Mouse (Mus musculus): ENCODE results near the gene AC129217.1. TPM values are rescaled to one million over a fixed set of nuclear protein-coding genes. Genes with fewer than 3 reads are reported as not detected.
"Not testable (repeated sequence)": the region's sequence is repeated elsewhere in the genome, so short reads cannot be mapped to it uniquely, and the experiment has no call there.

The AC129217.1 gene
- total RNA-seq, 2 experiments from 2014 or later, result not detected

DNA sequence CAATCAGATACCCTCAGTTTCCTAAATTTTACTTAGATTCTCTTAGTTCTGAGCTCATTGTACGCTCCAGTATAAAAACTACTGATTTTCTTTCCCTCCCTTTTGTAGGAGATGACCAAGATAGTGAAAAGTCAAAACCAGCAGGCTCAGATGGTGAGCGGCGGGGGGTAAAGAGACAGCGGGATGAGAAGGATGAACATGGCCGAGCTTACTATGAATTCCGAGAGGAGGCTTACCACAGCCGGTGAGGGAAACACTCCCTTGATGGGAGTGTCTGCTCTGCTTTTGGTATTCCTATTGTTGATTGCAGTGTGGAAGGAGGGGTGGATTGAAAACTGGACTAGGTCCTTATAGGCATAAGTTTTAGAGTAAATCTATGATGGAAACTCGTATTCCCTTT is 6.9 kb upstream of the AC129217.1 start:
- DNase-seq (ENCODE audit: low spot score in 2 of 2), result no peak

DNA sequence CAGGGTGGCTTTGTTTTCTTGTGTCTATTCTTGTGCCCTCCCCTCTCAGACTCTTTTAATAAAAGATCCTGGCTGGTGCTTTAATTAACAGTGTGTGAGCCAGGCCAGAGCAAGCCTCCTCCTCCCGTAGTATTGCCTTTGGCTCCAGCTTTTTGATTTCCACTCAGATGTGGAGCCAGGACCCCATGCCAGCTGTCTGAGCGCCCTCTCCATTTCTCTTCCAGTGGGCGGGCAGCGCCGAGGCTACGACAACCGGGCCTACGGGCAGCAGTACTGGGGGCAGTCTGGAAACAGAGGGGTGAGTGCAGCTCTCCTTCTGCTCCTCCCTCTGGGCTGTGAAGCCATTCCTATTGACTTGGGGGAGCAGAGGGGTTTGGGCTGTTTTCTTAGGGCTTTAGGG is 1.1 kb downstream of the AC129217.1 start:
- no peak for DNase-seq (ENCODE audit: low spot score in 2 of 2)

DNA sequence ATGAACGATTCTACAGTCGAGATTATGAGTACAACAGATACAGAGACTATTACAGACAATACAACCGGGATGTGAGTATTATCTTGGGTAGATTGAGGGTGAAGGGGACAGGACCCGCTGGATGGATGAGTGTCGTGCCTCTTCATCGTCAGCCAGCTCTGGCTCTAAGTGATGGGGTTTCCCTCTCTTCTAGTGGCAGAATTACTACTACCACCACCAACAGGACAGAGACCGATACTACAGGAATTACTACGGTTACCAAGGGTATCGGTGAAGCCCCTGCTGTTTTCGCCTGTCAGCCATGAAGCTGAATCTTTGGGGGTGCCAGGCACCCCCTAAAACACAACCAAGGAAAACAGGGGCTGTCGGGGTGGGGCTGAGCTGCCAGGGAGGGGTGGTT is 1.7 kb downstream of the AC129217.1 start:
- DNase-seq (ENCODE audit: low spot score in 2 of 2), result no peak

DNA sequence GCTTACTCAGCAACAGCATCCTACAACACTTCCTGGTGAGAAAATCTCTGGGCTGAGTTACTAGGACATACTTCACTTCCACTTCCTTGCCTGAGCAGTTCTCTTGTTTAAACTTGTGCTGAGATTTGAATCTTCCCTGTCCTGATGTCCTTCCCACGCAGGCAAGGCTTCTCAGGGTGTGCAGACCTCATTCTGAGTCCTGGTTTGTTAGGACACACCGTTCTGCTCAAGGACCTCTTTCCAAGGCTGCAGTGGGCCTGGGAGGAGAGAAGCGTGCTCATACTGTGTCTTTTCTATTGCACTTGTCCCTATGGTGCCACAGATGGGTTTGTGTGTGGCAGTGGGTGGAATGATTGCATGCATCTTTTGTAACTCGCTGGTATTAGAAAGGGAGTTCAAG is 3.4 kb downstream of the AC129217.1 start:
- no peak for DNase-seq (ENCODE audit: low spot score in 2 of 2)

DNA sequence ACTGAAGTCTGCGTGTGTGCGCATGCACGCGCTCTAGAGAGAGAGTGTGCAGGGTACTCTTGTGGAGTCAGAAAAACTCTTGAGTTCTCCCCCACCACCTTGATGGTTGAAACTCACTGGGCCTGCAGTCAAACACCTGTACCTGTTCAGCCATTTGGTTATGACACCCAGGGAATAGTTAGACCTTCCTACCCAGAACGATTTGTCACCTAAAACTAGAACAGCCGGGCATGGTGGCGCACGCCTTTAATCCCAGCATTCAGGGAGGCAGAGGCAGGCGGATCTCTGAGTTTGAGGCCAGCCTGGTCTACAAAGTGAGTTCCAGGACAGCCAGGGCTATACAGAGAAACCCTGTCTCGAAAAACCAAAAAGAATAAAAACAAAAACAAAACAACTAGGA is 6.8 kb downstream of the AC129217.1 start:
- DNase-seq (ENCODE audit: low spot score in 2 of 2), result not testable (repeated sequence)

DNA sequence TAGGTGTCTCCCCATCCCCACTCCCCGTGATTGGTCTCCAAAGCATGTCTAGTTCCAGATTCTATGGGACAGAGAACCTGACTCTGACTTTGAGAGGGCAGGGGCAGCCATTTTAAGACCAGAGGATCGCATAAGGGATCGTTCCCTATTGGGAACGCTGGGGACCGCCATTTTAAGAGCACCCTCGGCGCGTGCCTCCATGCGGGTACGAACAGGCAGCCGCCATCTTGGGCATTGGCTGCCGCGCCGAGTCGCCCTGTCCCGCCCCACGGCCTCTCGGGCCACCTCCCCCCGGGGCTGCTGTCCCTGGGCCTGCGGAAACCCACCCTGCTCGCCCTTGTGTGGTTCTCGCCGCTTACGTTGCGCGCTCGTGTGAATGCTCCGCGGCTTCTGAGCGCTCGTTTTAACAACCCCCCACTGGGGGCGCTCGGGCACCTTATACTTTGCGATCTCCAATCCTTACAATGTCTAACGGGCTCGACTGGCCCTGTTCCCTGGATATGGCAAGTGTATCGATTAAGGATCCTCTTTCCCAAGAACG is 7.7 kb downstream of the AC129217.1 start, which contains the start of gene Bscl2:
Gene Bscl2 (plus strand): TSS at position 217 of the 541 bp plus-strand sequence.
- DNase-seq (ENCODE audit: low spot score in 2 of 2), result peak; percentile 58 to 72

DNA sequence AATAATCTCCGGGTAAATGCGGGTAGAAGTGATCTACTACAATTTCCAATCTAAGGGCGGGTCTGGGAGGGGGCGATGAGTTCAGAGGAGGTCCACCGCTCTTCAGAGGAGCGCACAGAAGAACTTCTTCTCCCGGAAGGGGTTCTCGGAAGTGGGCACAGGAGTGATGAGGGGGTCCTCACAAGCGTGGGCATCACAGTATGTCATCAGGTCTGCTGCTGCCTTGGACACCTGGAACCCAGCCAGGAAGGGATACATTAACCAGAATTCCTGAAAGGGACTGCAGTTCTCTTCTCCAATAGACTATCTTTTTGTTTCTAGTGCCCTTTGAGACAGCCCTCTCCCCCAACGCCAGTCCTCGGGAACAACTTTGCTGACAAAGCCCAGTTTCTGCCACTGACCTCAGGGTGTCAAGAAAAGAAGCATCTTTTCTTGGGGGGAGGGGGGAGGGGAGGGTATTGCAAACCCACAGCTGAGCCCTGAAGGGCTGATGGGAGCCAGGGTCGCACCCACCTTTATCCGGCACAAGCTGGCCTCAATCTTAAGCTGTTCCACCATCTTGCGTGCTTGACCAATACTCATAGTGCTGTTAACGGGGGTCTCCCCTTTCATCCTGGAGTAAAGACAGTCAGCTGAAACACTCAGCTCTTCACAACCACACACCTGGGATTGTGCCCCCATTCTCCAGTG is 8.6 kb downstream of the AC129217.1 start:
- no peak for DNase-seq (ENCODE audit: low spot score in 2 of 2)

DNA sequence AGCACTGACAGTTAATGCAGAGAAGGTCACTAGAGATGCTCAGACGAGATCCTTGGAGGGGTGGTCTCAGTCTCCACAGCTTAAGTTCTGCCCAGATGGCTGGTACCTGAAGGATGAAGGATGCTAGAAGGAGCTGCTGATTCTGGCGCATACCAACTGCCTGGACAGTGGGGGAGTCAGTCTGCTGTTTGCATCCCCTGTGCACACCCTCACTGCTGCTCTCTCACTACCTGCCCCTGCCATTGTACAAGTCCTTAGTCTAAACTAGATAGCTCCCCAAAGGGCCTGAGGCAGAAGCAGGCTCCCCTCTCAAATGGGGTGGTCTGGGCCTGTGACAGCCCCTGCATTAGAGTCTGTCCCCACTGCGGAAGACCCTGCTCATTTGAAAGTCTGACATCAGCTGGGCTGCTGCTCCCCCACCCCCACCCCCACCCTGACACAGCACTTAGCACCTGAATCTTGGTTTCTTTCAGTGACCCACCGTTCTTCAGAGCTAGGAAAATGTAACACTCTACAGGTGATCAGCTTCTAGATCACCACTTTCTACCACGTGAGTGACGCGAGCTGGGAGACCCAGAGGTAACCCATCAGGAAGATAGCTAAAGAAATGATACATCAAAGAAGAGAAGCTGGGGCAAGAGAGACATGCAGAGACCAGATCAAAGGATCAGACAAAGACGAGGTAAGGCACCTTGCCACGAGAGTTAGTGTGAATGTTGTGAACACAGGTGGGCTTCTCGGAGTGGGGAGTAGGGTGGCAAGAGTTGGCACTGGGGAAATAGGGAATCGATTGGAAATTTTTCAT is 9.7 kb downstream of the AC129217.1 start, which contains the start of gene Gng3:
Gene Gng3 (minus strand): TSS at position 92 of the 805 bp plus-strand sequence.
- no peak for DNase-seq (ENCODE audit: low spot score in 2 of 2)

DNA sequence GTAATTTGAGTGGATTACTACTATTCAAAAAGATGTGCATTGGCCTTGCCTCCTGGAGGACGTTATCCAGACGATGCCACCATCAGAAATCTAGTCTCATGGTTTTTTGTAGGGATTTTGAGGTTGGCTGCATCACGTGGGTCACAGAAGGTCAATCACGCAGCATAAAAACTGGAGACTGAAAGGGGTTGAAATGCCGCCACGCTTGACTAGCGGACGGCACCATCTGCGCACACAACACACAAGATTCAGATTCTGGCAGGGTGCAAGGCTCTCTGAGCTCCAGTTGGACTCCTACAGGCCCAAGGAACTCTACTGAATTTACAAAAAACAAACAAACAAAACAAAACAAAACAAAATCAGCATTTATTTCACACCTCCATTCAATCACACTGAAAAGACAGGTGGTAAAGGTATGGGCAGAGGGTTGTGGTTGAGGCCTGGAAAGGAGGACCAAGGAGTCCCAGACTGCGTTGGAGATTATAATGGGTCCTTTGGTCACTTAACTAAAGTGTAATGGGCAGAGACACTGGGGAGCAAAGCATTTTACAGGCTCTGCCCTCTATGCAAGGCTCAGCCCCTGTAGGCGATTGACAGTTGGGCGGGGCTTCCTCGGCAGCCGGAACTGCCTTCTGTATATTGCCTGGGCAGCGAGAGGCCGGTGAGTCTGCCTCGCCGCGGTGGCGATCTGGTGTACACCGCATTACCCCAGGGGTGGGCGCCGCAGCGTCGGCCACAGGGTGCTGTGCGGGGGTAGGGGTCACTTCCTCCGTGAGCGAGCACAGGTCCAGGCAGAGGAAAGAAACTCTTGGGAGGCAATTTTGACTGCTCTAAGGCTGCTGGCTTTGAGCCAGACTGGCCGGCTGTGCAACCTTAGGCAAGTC is 10.6 kb downstream of the AC129217.1 start:
- DNase-seq (ENCODE audit: low spot score in 2 of 2), result peak in 1 of 2 experiments; percentile 70

DNA sequence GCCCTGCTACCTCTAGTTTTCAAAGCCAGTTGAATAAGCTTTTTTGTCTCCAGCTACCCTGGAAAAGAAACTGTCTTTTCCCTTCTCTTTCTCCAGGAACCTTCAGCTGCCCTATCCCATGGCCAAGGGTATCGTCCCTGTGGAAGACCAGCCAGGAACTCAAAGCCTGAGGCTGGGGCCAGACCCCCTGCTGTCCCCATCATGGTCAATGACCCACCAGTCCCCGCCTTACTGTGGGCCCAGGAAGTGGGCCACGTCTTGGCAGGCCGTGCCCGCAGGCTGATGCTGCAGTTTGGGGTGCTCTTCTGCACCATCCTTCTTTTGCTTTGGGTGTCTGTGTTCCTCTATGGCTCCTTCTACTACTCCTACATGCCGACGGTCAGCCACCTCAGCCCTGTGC is 11.4 kb downstream of the AC129217.1 start:
- DNase-seq (ENCODE audit: low spot score in 2 of 2), result no peak

DNA sequence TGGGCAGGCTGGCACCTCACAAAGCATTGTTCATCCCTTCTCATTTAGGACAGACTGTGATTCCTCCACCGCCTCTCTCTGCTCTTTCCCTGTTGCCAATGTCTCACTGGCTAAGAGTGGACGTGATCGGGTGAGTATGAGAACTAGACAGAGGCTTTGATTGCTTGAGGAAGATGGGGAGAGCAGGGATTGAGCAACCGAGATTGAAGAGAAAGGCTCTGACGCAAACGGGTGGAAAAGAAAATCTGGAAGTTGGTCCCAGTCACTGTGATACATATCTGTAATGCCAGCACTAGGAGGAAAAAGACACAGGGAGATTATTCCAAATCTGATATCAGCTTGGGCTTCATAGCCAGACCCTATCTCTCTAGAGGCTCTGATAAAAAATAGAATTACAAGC is 13.4 kb downstream of the AC129217.1 start:
- DNase-seq (ENCODE audit: low spot score in 2 of 2), result no peak

DNA sequence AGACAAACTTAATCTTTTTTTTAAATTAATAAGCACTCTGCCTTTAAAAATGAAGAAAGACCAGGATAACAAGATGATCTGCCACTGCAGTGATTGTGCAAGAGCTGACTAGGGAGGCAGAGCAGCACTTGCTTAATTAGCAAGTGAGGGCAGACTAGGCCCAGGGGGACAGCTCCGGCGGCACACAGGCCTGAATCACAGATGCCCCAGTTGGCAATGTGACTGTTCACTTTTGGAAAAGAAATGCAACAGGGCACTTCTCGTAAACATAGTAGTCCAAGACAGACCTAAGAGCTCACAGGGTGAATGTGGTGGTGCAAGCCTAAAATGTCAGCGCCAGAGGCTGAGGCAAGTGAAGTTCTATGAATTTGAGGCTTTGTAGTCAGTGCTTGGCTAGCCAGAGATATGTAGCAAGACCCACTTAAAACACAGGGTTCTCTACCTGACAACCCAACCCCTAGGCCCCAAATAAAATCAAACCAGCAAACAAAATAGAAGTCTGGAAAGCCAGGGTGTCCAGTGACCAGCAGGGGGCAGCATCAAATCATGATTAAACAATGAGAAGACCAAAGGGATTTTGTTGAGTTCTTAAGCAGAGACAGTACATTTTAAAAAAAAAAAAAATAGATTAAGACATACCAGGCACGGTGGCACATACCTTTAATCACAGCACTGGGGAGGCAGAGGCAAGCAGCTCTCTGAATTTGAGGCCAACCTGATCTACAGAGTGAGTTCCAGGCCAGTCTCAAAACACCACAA is 15.0 kb downstream of the AC129217.1 start:
- DNase-seq (ENCODE audit: low spot score in 2 of 2), result peak in 1 of 2 experiments; percentile 75

DNA sequence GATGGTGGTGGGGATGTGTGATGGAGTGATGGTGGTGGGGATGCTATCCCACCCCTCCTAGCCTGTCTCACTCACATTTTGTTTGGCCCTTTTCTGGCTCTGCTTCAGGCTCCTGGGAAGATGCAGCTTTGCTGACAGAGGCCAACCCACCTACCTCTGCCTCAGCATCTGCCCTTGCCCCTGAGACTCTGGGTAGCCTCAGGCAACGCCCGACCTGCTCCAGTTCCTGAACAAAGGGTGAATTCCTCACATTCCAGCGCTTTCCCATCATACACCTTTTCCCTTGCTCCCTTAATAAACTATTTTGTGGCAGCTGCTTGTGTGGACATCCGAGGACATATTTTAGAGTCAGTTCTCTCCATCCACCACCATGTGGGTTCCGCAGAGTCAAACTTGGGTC is 18.8 kb downstream of the AC129217.1 start:
- DNase-seq (ENCODE audit: low spot score in 2 of 2), result no peak

DNA sequence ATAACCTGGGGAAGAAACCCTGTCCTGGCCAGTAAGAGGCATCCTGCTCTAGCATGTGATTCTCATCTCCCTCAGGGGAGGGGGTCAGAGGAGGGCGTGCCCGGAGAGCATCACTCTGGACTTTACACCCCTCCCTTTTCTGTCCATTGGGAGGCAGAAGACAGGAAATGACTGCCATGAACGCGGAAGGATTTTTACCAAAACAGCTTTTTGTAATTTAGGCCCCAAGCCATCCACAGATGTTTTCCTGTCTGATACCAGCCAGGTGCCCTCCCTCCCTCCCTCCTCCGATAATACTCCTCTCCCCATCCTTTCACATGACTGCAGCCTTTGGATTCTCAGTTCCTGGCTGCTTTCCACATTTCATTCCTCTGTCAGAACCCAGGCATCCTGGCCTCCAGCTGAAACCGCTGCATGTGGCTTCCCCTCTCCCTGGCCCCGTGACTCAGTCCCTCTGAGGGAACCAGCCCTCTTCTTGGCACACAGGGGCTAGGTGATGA is 20.9 kb downstream of the AC129217.1 start, which contains the start of gene Lrrn4cl:
Gene Lrrn4cl (plus strand): TSS at position 367 of the 500 bp plus-strand sequence.
- DNase-seq (ENCODE audit: low spot score in 2 of 2), result no peak

DNA sequence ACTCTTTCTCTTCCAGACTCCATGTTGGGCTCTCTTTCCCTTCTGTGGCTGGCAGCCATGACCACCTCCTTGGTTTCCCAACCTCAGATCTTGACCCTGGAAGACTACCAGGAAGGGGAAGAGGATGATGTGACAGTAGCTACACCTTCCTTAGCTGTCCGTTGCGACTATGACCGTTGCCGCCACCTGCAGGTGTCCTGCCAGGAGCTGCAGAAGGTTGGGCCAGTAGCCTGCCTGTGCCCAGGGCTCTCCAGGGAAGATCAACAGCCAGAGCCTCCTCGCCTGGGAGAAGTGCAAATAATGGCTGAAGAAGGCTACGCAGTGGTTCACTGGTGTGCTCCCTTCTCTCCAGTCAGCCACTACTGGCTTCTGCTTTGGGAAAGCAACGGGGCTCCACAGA is 22.1 kb downstream of the AC129217.1 start:
- no peak for DNase-seq (ENCODE audit: low spot score in 2 of 2)

DNA sequence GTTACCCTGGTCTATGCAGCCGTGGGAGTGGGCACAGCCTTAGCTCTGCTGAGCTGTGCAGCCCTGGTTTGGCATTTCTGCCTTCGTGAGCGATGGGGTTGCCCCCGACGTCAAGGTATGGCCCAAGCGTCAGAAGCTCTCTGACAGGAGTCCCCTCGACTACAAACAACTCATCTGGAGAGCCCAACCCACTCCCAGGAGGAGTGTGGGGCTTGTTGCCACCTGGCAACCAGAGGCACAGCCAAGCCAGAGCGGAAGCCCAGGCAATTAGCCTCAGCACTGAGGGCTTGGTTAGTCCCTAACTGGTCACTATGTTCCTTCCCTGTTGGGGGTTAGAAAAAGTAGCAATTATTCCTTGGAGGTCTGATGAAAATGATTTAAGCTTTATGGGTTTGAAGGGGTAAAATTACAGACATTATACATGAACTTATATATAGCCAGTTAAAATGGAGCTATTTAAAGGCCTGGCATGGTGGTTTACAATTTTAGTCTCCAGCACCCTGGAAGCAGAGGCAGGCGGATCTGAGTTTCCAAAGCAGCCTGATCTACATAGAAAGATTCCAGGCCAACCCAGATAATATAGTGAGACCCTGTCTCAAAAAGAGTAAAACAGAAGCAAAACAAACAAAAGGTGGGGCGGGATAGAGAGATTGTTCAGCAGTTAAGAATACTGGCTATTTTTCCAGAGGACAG is 22.8 kb downstream of the AC129217.1 start:
- no peak for DNase-seq (ENCODE audit: low spot score in 2 of 2)

DNA sequence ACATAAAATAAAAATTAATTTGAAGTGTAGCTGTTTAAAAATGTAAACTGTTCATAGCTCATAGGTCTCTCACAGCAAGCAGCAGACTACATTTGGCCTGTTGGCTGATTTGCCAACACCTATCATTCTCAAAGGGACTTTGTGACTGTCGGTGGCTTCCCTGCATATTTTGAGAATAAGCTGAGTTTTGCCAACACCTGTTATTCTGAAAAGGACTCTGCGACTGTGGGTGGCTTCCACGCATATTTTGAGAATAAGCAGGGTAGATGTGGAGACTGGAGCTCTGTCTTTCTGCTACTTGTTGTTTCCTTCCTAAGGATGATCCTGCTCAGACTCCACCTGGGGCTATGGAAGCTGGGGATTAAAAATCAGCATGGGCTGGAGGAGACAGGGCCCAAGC is 23.5 kb downstream of the AC129217.1 start:
- no peak for DNase-seq (ENCODE audit: low spot score in 2 of 2)

DNA sequence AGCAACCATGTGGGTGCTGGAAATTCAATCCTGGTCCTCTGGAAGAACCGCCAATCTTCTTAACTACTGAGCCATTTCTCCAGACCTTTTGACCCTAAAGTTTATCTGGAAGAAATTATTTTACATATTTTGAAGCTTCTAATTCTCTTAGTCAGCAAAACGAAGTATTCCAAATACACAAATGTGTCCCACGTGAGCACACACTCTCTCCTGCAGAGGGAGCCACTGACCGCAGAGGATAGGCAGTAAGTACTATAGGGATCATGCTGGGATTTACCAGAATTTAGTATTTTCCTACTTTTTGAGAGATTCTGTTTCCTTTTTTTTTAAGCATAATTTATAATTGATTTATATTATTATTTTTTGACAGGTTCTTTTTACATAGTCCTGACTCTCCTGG is 28.1 kb downstream of the AC129217.1 start:
- no peak for DNase-seq (ENCODE audit: low spot score in 2 of 2)

DNA sequence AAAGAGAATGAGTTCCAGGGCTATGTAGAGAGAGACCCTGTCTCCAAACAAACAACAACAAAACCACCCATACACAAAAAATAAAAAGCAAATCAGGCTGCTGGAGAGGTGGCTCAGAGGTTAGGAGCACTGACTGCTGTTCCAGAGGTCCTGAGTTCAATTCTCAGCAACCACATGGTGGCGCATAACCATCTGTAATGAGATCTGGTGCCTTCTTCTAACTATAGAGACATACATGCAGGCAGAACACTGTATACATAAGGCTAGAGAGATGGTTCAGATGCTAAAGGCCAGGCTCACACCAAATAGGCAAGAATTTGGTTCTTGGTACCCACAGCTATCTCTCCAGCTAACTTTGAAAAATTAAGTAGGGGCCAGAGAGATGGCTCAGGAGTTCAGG is 29.4 kb downstream of the AC129217.1 start:
- no peak for DNase-seq (ENCODE audit: low spot score in 2 of 2)

DNA sequence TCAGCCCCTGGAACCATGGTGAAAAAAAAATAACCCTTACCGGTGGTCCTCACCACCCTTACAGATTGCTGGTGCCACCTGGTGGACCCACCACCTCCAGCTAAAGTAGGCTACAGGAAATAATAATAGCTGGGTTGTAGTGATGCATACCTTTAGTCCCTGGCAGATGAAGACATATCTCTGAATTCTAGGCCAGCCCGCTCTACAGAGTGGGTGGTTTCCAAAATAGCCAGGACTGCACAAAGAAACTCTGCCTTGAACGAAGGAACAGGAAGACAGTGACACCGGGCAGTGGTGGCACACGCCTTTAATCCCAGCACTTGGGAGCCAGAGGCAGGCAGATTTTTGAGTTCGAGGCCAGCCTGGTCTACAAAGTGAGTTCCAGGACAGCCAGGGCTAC is 34.7 kb downstream of the AC129217.1 start:
- DNase-seq (ENCODE audit: low spot score in 2 of 2), result no peak

All from adrenal gland, postnatal 4 days (tissue).